Mouse (Mus musculus): ENCODE results near the gene Cdc42ep2.

The Cdc42ep2 gene

GRCm38 (mm10) chr19:5924713-5925093 lies at the start of gene Cdc42ep2:
Cdc42ep2 (minus strand) TSS chr19:5924816.
- peak; percentile 89 for DNase-seq (ENCODE audit: low spot score)

GRCm38 (mm10) chr19:5967664-5968063 lies 43.0 kb upstream of the Cdc42ep2 start:
- DNase-seq (ENCODE audit: low spot score): no peak

GRCm38 (mm10) chr19:5966786-5967185 lies 42.2 kb upstream of the Cdc42ep2 start:
- DNase-seq (ENCODE audit: low spot score): no peak

- no peak for DNase-seq (ENCODE audit: low spot score)
Measured at GRCm38 (mm10) chr19:5965910-5966309, 41.3 kb upstream of the Cdc42ep2 start.

GRCm38 (mm10) chr19:5965280-5965679 lies 40.7 kb upstream of the Cdc42ep2 start:
- no peak for DNase-seq (ENCODE audit: low spot score)

- no peak for DNase-seq (ENCODE audit: low spot score)
Measured at GRCm38 (mm10) chr19:5964804-5965203, 40.2 kb upstream of the Cdc42ep2 start.

GRCm38 (mm10) chr19:5963883-5964562 lies 39.4 kb upstream of the Cdc42ep2 start, which contains the start of gene Pola2:
Pola2 (minus strand) TSS chr19:5964202.
- DNase-seq (ENCODE audit: low spot score): peak; percentile 66

- no peak for DNase-seq (ENCODE audit: low spot score)
Measured at GRCm38 (mm10) chr19:5962651-5963050, 38.0 kb upstream of the Cdc42ep2 start.

- DNase-seq (ENCODE audit: low spot score): no peak
Measured at GRCm38 (mm10) chr19:5957371-5957770, 32.8 kb upstream of the Cdc42ep2 start.

- DNase-seq (ENCODE audit: low spot score): no peak
Measured at GRCm38 (mm10) chr19:5956685-5957084, 32.1 kb upstream of the Cdc42ep2 start.

GRCm38 (mm10) chr19:5955704-5956670 lies 31.4 kb upstream of the Cdc42ep2 start:
- DNase-seq (ENCODE audit: low spot score): no peak

GRCm38 (mm10) chr19:5954936-5955335 lies 30.3 kb upstream of the Cdc42ep2 start:
- no peak for DNase-seq (ENCODE audit: low spot score)

GRCm38 (mm10) chr19:5954031-5954710 lies 29.6 kb upstream of the Cdc42ep2 start:
- no peak for DNase-seq (ENCODE audit: low spot score)

GRCm38 (mm10) chr19:5953201-5953770 lies 28.7 kb upstream of the Cdc42ep2 start:
- DNase-seq (ENCODE audit: low spot score): no peak

- DNase-seq (ENCODE audit: low spot score): no peak
Measured at GRCm38 (mm10) chr19:5952071-5952691, 27.6 kb upstream of the Cdc42ep2 start.

- DNase-seq (ENCODE audit: low spot score): no peak
Measured at GRCm38 (mm10) chr19:5951631-5952030, 27.0 kb upstream of the Cdc42ep2 start.

- DNase-seq (ENCODE audit: low spot score): no peak
Measured at GRCm38 (mm10) chr19:5950218-5950617, 25.6 kb upstream of the Cdc42ep2 start.

- DNase-seq (ENCODE audit: low spot score): no peak
Measured at GRCm38 (mm10) chr19:5945891-5946290, 21.3 kb upstream of the Cdc42ep2 start.

- peak; percentile 66 for DNase-seq (ENCODE audit: low spot score)
Measured at GRCm38 (mm10) chr19:5945027-5945426, 20.4 kb upstream of the Cdc42ep2 start.

- no peak for DNase-seq (ENCODE audit: low spot score)
Measured at GRCm38 (mm10) chr19:5944145-5944544, 19.5 kb upstream of the Cdc42ep2 start.

- DNase-seq (ENCODE audit: low spot score): no peak
Measured at GRCm38 (mm10) chr19:5943404-5943803, 18.8 kb upstream of the Cdc42ep2 start.

GRCm38 (mm10) chr19:5942581-5942980 lies 18.0 kb upstream of the Cdc42ep2 start:
- no peak for DNase-seq (ENCODE audit: low spot score)
